Mouse (Mus musculus) liver, embryonic 11.5 days (tissue): Measurements from ENCODE around the gene Slc39a13. TPM values are rescaled to one million over a fixed set of nuclear protein-coding genes. Genes with fewer than 3 reads are reported as not detected.

Experiments used
- ATAC-seq: fragments of 200-750 bp; cut with Nextera tagmentation; replicated peaks from 2 replicates; pipeline ENCODE4 v1.8.0; 2017; ENCODE audit warnings: moderate number of reproducible peaks, mild to moderate bottlenecking, moderate TSS enrichment, moderate library complexity; ENCODE audit not compliant: low FRiP score
- DNase-seq: peaks from one replicate; pipeline ENCODE4 v3.0.0-alpha.2; 2017; ENCODE audit warnings: low spot score
- H3K27ac ChIP-seq: fragments of 300-500 bp; sonication (generic); 2 replicates; pipeline ENCODE4 v1.5.1; 2014; ENCODE audit warnings: mild to moderate bottlenecking, low read depth, low read length, control low read depth
- H3K27me3 ChIP-seq: fragments of 300-500 bp; sonication (generic); replicated peaks from 2 replicates; pipeline ENCODE4 v1.6.1; 2014; ENCODE audit warnings: low read length, mixed read lengths; ENCODE audit not compliant: control insufficient read depth, insufficient read depth
- H3K36me3 ChIP-seq: fragments of 300-500 bp; sonication (generic); 2 replicates; pipeline ENCODE4 v1.6.1; 2014; ENCODE audit warnings: mild to moderate bottlenecking, low read length, moderate library complexity, mixed read lengths; ENCODE audit not compliant: control insufficient read depth, insufficient read depth
- H3K4me1 ChIP-seq: fragments of 300-500 bp; sonication (generic); replicated peaks from 2 replicates; pipeline ENCODE4 v1.6.1; 2014; ENCODE audit warnings: low read length, mixed read lengths; ENCODE audit not compliant: control insufficient read depth, insufficient read depth
- H3K4me2 ChIP-seq: fragments of 300-500 bp; sonication (generic); 2 replicates; pipeline ENCODE4 v1.6.1; 2014; ENCODE audit warnings: mild to moderate bottlenecking, control low read depth, moderate library complexity
- H3K4me3 ChIP-seq: fragments of 300-500 bp; sonication (generic); 2 replicates; pipeline ENCODE4 v1.5.1; 2014; ENCODE audit warnings: low read depth, low read length, control low read depth
- H3K9ac ChIP-seq: fragments of 300-500 bp; sonication (generic); 2 replicates; pipeline ENCODE4 v1.6.1; 2014; ENCODE audit warnings: low read depth, low read length, control low read depth
- H3K9me3 ChIP-seq: fragments of 300-500 bp; sonication (generic); 2 replicates; pipeline ENCODE4 v1.6.1; 2016; ENCODE audit warnings: low read length, inconsistent platforms, mixed read lengths; ENCODE audit not compliant: control insufficient read depth
- WGBS: fragments of 180-500 bp; shearing (Covaris S2); extraction: QIAGEN DNeasy Blood & Tissue Kit; methylation state at CpG from one replicate; pipeline ENCODE4 v1.1.7; 2014; 5-methylcytosine and 5-hydroxymethylcytosine counted together
- polyA plus RNA-seq: library from polyadenylated mRNA; unstranded; fragments of >200 nt; fragmentation: Nextera tagmentation; extraction: Ambion mirVana; gene quantifications from 2 replicates; pipeline ENCODE4 v1.2.1, GENCODE M21; 2014

Slc39a13 gene
- polyA plus RNA-seq, 1 experiment from 2014 or later: 19.6 TPM

- Histone ChIP-seq H3K4me2 (no peak within 1 kb of the TSS), H3K4me3 (no peak within 1 kb of the TSS), H3K36me3 (no peaks in the 10 kb centered on the region), H3K9me3 (no peaks in the 10 kb centered on the region), H3K9ac (no peak within 1 kb of the TSS), H3K27me3 (no peaks in the 10 kb centered on the region), H3K4me1 (no peaks in the 10 kb centered on the region), H3K27ac (no peak within 1 kb of the TSS)
- WGBS: 70% methylated on average over 9 of the region's 9 CpGs
- DNase-seq (no peak), ATAC-seq (no peak)
These were observed 34.8 kb downstream of the Slc39a13 start, which contains the start of gene Rapsn for GRCm38 (mm10) chr2:91035385-91035784. Gene Rapsn (plus strand): TSS chr2:91035620.

- 15% methylated on average over 3 of the region's 3 CpGs for whole genome bisulfite sequencing
- no peak overlapping the region for H3K4me2 ChIP-seq
- H3K27ac ChIP-seq: no peak overlapping the region
- H3K4me3 ChIP-seq: no peak overlapping the region
- no peaks in the 10 kb centered on the region for H3K27me3 ChIP-seq
- ATAC-seq (no peak), DNase-seq (no peak)
- peaks cover 5% of the 10 kb centered on the region; the same call in 1 of the 2 replicates for H3K4me1 ChIP-seq
- H3K9ac ChIP-seq: no peak overlapping the region
- H3K9me3 ChIP-seq: no peaks in the 10 kb centered on the region
- no peaks in the 10 kb centered on the region for H3K36me3 ChIP-seq
These were observed 37.2 kb downstream of the Slc39a13 start for GRCm38 (mm10) chr2:91033000-91033399.

DNA sequence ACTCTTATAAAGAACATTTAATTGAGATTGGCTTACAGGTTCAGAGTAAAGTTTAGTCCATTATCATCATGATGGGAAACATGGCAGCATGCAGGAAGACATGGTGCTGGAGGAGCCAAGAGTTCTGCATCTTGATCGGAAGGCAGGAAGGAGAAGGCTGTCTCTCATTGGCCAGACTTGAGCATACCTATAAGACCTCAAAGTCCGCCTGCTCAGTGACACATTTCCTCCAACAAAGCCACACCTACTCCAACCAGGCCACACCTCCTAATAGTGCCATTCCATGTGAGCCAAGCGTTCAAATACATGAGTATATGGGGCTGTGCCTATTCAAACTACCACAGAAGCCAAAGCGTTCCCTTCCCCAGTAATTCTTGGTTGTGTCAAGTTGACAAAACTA is 39.0 kb downstream of the Slc39a13 start:
- no peak overlapping the region for H3K4me2 ChIP-seq
- no peak for ATAC-seq
- DNase-seq: no peak
- H3K9ac ChIP-seq: no peak overlapping the region
- H3K4me3 ChIP-seq: no peak overlapping the region
- WGBS: 78% methylated on average over 4 of the region's 4 CpGs
- H3K4me1 ChIP-seq: peaks cover 6% of the 10 kb centered on the region; the same call in 1 of the 2 replicates
- H3K27ac ChIP-seq: no peak overlapping the region
- H3K9me3 ChIP-seq: no peaks in the 10 kb centered on the region
- no peaks in the 10 kb centered on the region for H3K27me3 ChIP-seq
- no peaks in the 10 kb centered on the region for H3K36me3 ChIP-seq

GRCm38 (mm10) chr2:91027391-91028214 is 42.6 kb downstream of the Slc39a13 start:
- DNase-seq (no peak), ATAC-seq (peak; percentile 71)
- 61% methylated on average over 9 of the region's 9 CpGs for WGBS
- Histone ChIP-seq H3K4me1 (peaks cover 13% of the 10 kb centered on the region), H3K36me3 (no peaks in the 10 kb centered on the region), H3K4me2 (peak overlapping the region; percentile 59), H3K4me3 (peak overlapping the region; percentile 48), H3K27me3 (no peaks in the 10 kb centered on the region), H3K9me3 (no peaks in the 10 kb centered on the region), H3K27ac (peak overlapping the region; percentile 87), H3K9ac (peak overlapping the region; percentile 49)

GRCm38 (mm10) chr2:91026491-91026890 is 43.7 kb downstream of the Slc39a13 start:
- Histone ChIP-seq H3K9me3 (no peaks in the 10 kb centered on the region), H3K9ac (peak overlapping the region; percentile 49), H3K4me2 (peak overlapping the region; percentile 59), H3K36me3 (no peaks in the 10 kb centered on the region), H3K27me3 (no peaks in the 10 kb centered on the region), H3K4me3 (peak overlapping the region; percentile 48), H3K27ac (peak overlapping the region; percentile 87), H3K4me1 (peaks cover 13% of the 10 kb centered on the region)
- 45% methylated on average over 1 of the region's 1 CpGs for WGBS
- ATAC-seq: peak; percentile 77
- DNase-seq: no peak

DNA sequence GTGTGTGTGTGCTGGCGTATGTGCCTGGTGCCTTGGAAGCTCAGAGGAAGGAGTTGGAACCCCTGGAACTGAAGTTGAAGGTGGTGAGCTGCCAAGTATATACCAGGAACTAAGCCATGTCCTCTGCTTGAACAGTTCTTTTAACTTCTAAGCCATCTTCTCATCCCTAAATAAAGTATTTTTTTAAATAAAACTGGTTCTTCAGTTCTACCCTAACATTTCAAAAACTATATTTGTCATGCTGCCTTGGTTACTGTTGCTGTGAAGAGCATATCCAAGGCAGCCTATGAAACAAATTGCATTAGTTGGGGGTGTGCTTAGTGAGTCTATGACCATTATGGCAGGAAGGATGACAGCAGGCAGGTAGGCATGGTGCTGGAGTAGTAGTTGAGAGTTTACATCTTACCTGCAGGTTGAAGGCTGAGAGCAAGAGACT is 45.1 kb downstream of the Slc39a13 start:
- peaks cover 13% of the 10 kb centered on the region for H3K4me1 ChIP-seq

GRCm38 (mm10) chr2:91023956-91024355 is 46.3 kb downstream of the Slc39a13 start:
- H3K4me1 ChIP-seq: peaks cover 13% of the 10 kb centered on the region

More for the DNA sequence above, 45.1 kb downstream of the Slc39a13 start:
- peak overlapping the region; percentile 38; the same call in 1 of the 2 replicates for H3K9ac ChIP-seq
- ATAC-seq (no peak), DNase-seq (no peak)
- no peak overlapping the region for H3K27ac ChIP-seq
- peak overlapping the region; percentile 48; the same call in 1 of the 2 replicates for H3K4me3 ChIP-seq
- H3K36me3 ChIP-seq: peaks cover 7% of the 10 kb centered on the region
- H3K9me3 ChIP-seq: no peaks in the 10 kb centered on the region
- H3K4me2 ChIP-seq: peak overlapping the region; percentile 59
- 94% methylated on average over 1 of the region's 1 CpGs for WGBS
- no peaks in the 10 kb centered on the region for H3K27me3 ChIP-seq

GRCm38 (mm10) chr2:91023131-91023530 is 47.1 kb downstream of the Slc39a13 start:
- ATAC-seq: no peak
- no peak overlapping the region for H3K27ac ChIP-seq

More at GRCm38 (mm10) chr2:91023956-91024355, 46.3 kb downstream of the Slc39a13 start:
- DNase-seq (no peak), ATAC-seq (no peak)
- 78% methylated on average over 1 of the region's 1 CpGs for WGBS
- Histone ChIP-seq H3K27ac (no peak overlapping the region), H3K27me3 (no peaks in the 10 kb centered on the region), H3K4me2 (no peak overlapping the region), H3K9ac (no peak overlapping the region), H3K4me3 (no peak overlapping the region), H3K9me3 (no peaks in the 10 kb centered on the region), H3K36me3 (peaks cover 13% of the 10 kb centered on the region)

More at GRCm38 (mm10) chr2:91023131-91023530, 47.1 kb downstream of the Slc39a13 start:
- no peaks in the 10 kb centered on the region for H3K27me3 ChIP-seq
- no peak overlapping the region for H3K4me2 ChIP-seq
- H3K4me1 ChIP-seq: peaks cover 9% of the 10 kb centered on the region
- H3K9me3 ChIP-seq: no peaks in the 10 kb centered on the region
- H3K36me3 ChIP-seq: peaks cover 16% of the 10 kb centered on the region
- DNase-seq: no peak
- H3K4me3 ChIP-seq: no peak overlapping the region
- H3K9ac ChIP-seq: no peak overlapping the region
- 67% methylated on average over 2 of the region's 2 CpGs for WGBS
